Mouse (Mus musculus) kidney, adult 2 months (tissue): ENCODE results near the gene Morc1. TPM values are rescaled to one million over a fixed set of nuclear protein-coding genes. Genes with fewer than 3 reads are reported as not detected.

Source experiments
- DNase-seq: peaks from one replicate; pipeline ENCODE4 v3.0.0; 2021
- H3K27ac ChIP-seq: fragments of 200-500 bp; 2 replicates; pipeline ENCODE4 v1.5.1; 2012; ENCODE audit warnings: low read depth, low read length, control low read depth, inconsistent platforms; ENCODE audit not compliant: insufficient read depth
- H3K27me3 ChIP-seq: fragments of 200-500 bp; replicated peaks from 2 replicates; pipeline ENCODE4 v1.6.1; 2012; ENCODE audit warnings: mild to moderate bottlenecking, moderate library complexity, low read length, inconsistent platforms; ENCODE audit not compliant: control insufficient read depth, insufficient read depth
- H3K36me3 ChIP-seq: fragments of 200-500 bp; 2 replicates; pipeline ENCODE4 v1.6.1; 2012; ENCODE audit warnings: mild to moderate bottlenecking, moderate library complexity, low read length, inconsistent platforms; ENCODE audit not compliant: control insufficient read depth, insufficient read depth
- H3K4me1 ChIP-seq: fragments of 200-500 bp; 2 replicates; pipeline ENCODE4 v1.6.1; 2011; ENCODE audit warnings: low read length; ENCODE audit not compliant: control insufficient read depth, insufficient read depth
- H3K4me3 ChIP-seq: fragments of 200-500 bp; 2 replicates; pipeline ENCODE4 v1.5.1; 2011; ENCODE audit warnings: mild to moderate bottlenecking, low read depth, low read length, control low read depth; ENCODE audit not compliant: insufficient read depth
- CTCF ChIP-seq: fragments of 200-500 bp; conservative IDR thresholded peaks from 2 replicates; pipeline ENCODE4 v1.5.1; 2011; ENCODE audit warnings: low read depth, mild to moderate bottlenecking, control low read depth, low read length, moderate library complexity, mixed read lengths; ENCODE audit not compliant: insufficient read depth, insufficient read length
- POLR2A ChIP-seq: fragments of 200-500 bp; IDR thresholded peaks from one replicate; pipeline ENCODE4 v1.6.1; 2011; ENCODE audit warnings: low read depth, low read length, control low read depth
- WGBS: fragments of 180-500 bp; shearing (Covaris S2); methylation state at CpG from one replicate; pipeline ENCODE4 v1.1.7; 2018; 5-methylcytosine and 5-hydroxymethylcytosine counted together
- polyA plus RNA-seq: library from polyadenylated mRNA; depleted of rRNA; stranded (reverse); fragments of >200 nt; gene quantifications from 2 replicates; pipeline ENCODE4 v1.2.3, GENCODE M21; 2012

Gene Morc1
- polyA plus RNA-seq, 1 experiment, result 0.02 TPM

GRCm38 (mm10) chr16:48621019-48621418 lies 190.0 kb downstream of the Morc1 start:
- no peaks in the 10 kb centered on the region for H3K27me3 ChIP-seq
- 26% methylated on average over 2 of the region's 2 CpGs for WGBS
- TF ChIP-seq POLR2A, result no peak
- no peak for TF ChIP-seq CTCF
- H3K36me3 ChIP-seq, result no peaks in the 10 kb centered on the region
- H3K4me1 ChIP-seq, result no peaks in the 10 kb centered on the region
- no peak overlapping the region for H3K4me3 ChIP-seq
- DNase-seq, result no peak
- H3K27ac ChIP-seq, result no peak overlapping the region

DNA sequence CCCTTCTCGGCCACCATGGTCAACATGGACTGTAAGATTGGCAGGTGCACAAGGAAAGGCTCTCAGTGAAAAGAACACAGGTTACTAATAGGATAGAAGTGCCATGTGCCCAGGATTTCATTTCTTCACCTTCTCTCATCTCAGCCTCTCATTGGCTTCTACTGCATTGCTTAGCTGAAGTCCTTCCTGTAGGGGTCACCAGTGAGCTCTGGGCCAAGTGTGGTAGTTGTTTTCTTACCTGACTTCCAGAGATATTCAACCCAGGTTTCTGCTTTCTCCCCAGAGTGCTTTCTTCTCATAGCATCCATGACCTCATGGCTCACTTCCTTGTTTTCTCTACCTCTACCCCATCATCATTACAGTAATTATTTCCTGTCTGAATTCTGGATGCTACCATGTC lies 192.4 kb downstream of the Morc1 start:
- Histone ChIP-seq H3K4me1 (no peaks in the 10 kb centered on the region), H3K4me3 (no peak overlapping the region), H3K27me3 (no peaks in the 10 kb centered on the region), H3K36me3 (no peaks in the 10 kb centered on the region), H3K27ac (no peak overlapping the region)
- TF ChIP-seq CTCF (peak; percentile 49), POLR2A (no peak)
- 89% methylated on average over 1 of the region's 1 CpGs for WGBS
- peak; percentile 5 for DNase-seq

GRCm38 (mm10) chr16:48626186-48626585 lies 195.1 kb downstream of the Morc1 start:
- TF ChIP-seq POLR2A (no peak), CTCF (no peak)
- H3K36me3 ChIP-seq, result no peaks in the 10 kb centered on the region
- H3K4me3 ChIP-seq, result no peak overlapping the region
- H3K27me3 ChIP-seq, result no peaks in the 10 kb centered on the region
- WGBS, result 65% methylated on average over 3 of the region's 3 CpGs
- H3K4me1 ChIP-seq, result no peaks in the 10 kb centered on the region
- no peak overlapping the region for H3K27ac ChIP-seq
- DNase-seq, result no peak

GRCm38 (mm10) chr16:48627296-48627695 lies 196.3 kb downstream of the Morc1 start:
- Histone ChIP-seq H3K4me3 (no peak overlapping the region), H3K27me3 (no peaks in the 10 kb centered on the region), H3K4me1 (no peaks in the 10 kb centered on the region), H3K36me3 (no peaks in the 10 kb centered on the region), H3K27ac (no peak overlapping the region)
- DNase-seq, result no peak
- 89% methylated on average over 3 of the region's 3 CpGs for WGBS
- no peak for TF ChIP-seq POLR2A
- TF ChIP-seq CTCF, result no peak

DNA sequence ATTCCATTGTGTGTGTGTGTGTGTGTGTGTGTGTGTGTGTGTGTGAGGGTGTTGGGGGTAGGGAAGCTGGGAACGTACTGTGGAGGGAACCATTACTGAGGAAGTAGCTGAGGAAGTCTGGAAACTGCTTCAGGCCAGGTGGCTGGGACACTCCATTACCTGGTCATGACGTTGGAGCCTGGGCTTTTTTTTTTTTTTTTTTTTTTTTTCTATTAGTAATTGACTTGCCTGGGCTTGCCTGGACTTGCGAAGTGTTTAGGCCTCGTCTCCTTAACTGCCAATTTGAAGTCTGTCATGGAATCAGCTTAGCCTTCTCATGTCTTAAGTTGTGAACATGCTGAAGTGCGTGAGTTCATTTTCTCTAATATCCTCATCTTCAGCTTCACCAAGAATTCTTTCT lies 198.7 kb downstream of the Morc1 start:
- DNase-seq, result no peak
- no peaks in the 10 kb centered on the region for H3K4me1 ChIP-seq
- 71% methylated on average over 5 of the region's 5 CpGs for WGBS

DNA sequence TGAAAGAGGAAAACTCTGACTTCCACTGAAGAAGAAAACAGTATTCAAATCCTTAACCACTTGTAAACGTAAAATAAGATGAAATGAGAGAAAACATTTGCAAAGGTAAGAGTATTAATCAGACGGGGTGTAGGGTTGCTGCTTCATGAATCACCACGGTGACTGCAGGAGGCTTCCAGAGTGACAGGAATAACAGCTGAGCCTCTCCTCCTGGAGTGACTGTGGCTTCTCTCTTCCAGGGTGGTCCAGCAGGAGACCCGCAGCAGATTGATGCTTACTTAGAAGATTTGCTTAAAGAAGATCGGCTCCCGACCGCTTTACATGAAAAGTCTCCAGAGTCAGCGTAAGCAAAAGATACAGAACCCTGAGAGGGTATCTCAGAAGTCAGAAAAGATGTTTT lies 199.4 kb downstream of the Morc1 start:
- DNase-seq, result no peak
- Histone ChIP-seq H3K27me3 (no peaks in the 10 kb centered on the region), H3K4me1 (no peaks in the 10 kb centered on the region), H3K27ac (no peak overlapping the region), H3K36me3 (no peaks in the 10 kb centered on the region), H3K4me3 (no peak overlapping the region)
- no peak for TF ChIP-seq CTCF
- TF ChIP-seq POLR2A, result no peak
- WGBS, result 18% methylated on average over 8 of the region's 8 CpGs

More for the DNA sequence above, 198.7 kb downstream of the Morc1 start:
- TF ChIP-seq POLR2A, result no peak
- no peak for TF ChIP-seq CTCF
- Histone ChIP-seq H3K4me3 (no peak overlapping the region), H3K27ac (no peak overlapping the region), H3K27me3 (no peaks in the 10 kb centered on the region), H3K36me3 (no peaks in the 10 kb centered on the region)

GRCm38 (mm10) chr16:48632351-48632750 lies 201.3 kb downstream of the Morc1 start:
- H3K27me3 ChIP-seq, result no peaks in the 10 kb centered on the region
- H3K4me3 ChIP-seq, result no peak overlapping the region
- no peak for DNase-seq
- H3K36me3 ChIP-seq, result no peaks in the 10 kb centered on the region
- 85% methylated on average over 6 of the region's 6 CpGs for WGBS
- H3K4me1 ChIP-seq, result no peaks in the 10 kb centered on the region
- TF ChIP-seq CTCF, result no peak
- no peak for TF ChIP-seq POLR2A
- H3K27ac ChIP-seq, result no peak overlapping the region

- no peak for DNase-seq
- 83% methylated on average over 2 of the region's 2 CpGs for WGBS
- Histone ChIP-seq H3K36me3 (no peaks in the 10 kb centered on the region), H3K4me3 (no peak overlapping the region), H3K27ac (no peak overlapping the region), H3K4me1 (no peaks in the 10 kb centered on the region), H3K27me3 (no peaks in the 10 kb centered on the region)
- TF ChIP-seq CTCF (no peak), POLR2A (no peak)
Measured at GRCm38 (mm10) chr16:48646246-48646645, 215.2 kb downstream of the Morc1 start.
